Mouse (Mus musculus) embryonic facial prominence, embryonic 14.5 days (tissue): ENCODE data around the gene Slc38a2. TPM values are rescaled to one million over a fixed set of nuclear protein-coding genes. Genes with fewer than 3 reads are reported as not detected.

ENCODE experiments used
- ATAC-seq: fragments of 200-750 bp; cut with Nextera tagmentation; 2 replicates; pipeline ENCODE4 v1.8.0; 2017; ENCODE audit warnings: low read depth, moderate number of reproducible peaks, moderate TSS enrichment
- DNase-seq: peaks from one replicate; pipeline ENCODE4 v3.0.0-alpha.2; 2015; ENCODE audit warnings: low spot score
- H3K27ac ChIP-seq: fragments of 300-500 bp; sonication (generic); replicated peaks from 2 replicates; pipeline ENCODE4 v1.5.1; 2014; ENCODE audit warnings: low read depth, mild to moderate bottlenecking, low read length, moderate library complexity
- H3K27me3 ChIP-seq: fragments of 300-500 bp; sonication (generic); replicated peaks from 2 replicates; pipeline ENCODE4 v1.6.1; 2014; ENCODE audit warnings: low read length; ENCODE audit not compliant: control insufficient read depth, insufficient read depth
- H3K36me3 ChIP-seq: fragments of 300-500 bp; sonication (generic); 2 replicates; pipeline ENCODE4 v1.6.1; 2014; ENCODE audit warnings: low read length, mixed read lengths; ENCODE audit not compliant: control insufficient read depth, insufficient read depth
- H3K4me1 ChIP-seq: fragments of 300-500 bp; sonication (generic); 2 replicates; pipeline ENCODE4 v1.6.1; 2014; ENCODE audit warnings: antibody characterized with exemption, low read length; ENCODE audit not compliant: control insufficient read depth, insufficient read depth
- H3K4me2 ChIP-seq: fragments of 300-500 bp; sonication (generic); 2 replicates; pipeline ENCODE4 v1.6.1; 2014; ENCODE audit warnings: low read depth, mild to moderate bottlenecking, low read length, moderate library complexity, mixed read lengths
- H3K4me3 ChIP-seq: fragments of 300-500 bp; sonication (generic); 2 replicates; pipeline ENCODE4 v1.5.1; 2014; ENCODE audit warnings: low read depth, mild to moderate bottlenecking, low read length
- H3K9ac ChIP-seq: fragments of 300-500 bp; sonication (generic); 2 replicates; pipeline ENCODE4 v1.6.1; 2014; ENCODE audit warnings: low read depth, mild to moderate bottlenecking, low read length, moderate library complexity, mixed read lengths
- H3K9me3 ChIP-seq: fragments of 300-500 bp; sonication (generic); 2 replicates; pipeline ENCODE4 v1.6.1; 2016; ENCODE audit warnings: low read length; ENCODE audit not compliant: control insufficient read depth
- WGBS: fragments of 180-500 bp; shearing (Covaris S2); extraction: QIAGEN DNeasy Blood & Tissue Kit; methylation state at CpG from one replicate; pipeline ENCODE4 v1.1.7; 2014; 5-methylcytosine and 5-hydroxymethylcytosine counted together
- polyA plus RNA-seq: library from polyadenylated mRNA; unstranded; fragments of >200 nt; fragmentation: Nextera tagmentation; extraction: Ambion mirVana; gene quantifications from 2 replicates; pipeline ENCODE4 v1.2.1, GENCODE M21; 2014

Slc38a2 gene
- polyA plus RNA-seq, 1 experiment from 2014 or later = 147 TPM

DNA sequence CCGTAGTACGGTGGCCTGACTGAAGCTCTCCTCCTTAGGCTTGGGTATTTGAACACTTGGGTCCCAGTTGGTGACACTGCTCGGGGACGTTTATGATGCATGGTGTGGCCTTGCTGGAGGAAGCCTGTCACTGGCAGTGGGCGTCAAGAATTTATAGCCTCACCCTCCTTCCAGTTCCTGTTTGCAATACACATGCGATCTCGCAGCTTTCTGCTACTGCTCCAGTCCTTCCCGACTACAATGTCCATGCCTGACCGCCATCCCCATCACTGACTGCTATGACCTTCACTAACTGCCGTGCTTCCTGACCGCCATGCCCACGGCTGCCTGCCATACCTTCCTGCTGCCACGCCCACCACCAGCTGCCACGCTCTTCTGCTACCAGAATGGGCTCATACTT is 44.0 kb downstream of the Slc38a2 start:
- no peak overlapping the region for H3K27ac ChIP-seq
- 89% methylated on average over 14 of the region's 14 CpGs for WGBS

DNA sequence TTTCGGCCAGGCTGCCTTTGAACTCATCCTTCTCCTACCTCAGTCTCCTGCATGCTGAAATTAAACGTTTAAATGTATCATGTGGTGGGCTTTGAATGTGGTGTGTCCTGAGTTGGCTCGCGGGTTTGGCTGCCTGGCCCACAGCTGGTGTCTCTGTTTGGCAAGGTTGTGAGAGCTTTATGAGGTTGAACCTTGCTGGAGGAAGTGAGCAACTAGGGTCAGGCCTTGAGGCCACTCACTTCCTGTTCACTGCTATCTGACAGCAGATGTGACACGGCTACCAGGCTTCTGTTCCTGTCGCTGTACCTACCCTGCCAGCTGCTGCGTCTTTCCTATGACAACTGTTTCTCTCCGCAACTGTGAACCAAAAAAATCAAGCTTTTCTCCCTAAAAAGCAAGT is 44.8 kb downstream of the Slc38a2 start:
- 45% methylated on average over 8 of the region's 8 CpGs for WGBS
- ATAC-seq = no peak
- no peaks in the 10 kb centered on the region for H3K9me3 ChIP-seq

More for the DNA sequence above, 44.0 kb downstream of the Slc38a2 start:
- no peak overlapping the region for H3K9ac ChIP-seq
- DNase-seq = no peak
- no peaks in the 10 kb centered on the region for H3K4me1 ChIP-seq
- no peaks in the 10 kb centered on the region for H3K9me3 ChIP-seq
- no peaks in the 10 kb centered on the region for H3K27me3 ChIP-seq
- H3K4me2 ChIP-seq = no peak overlapping the region
- no peaks in the 10 kb centered on the region for H3K36me3 ChIP-seq
- ATAC-seq = no peak
- H3K4me3 ChIP-seq = no peak overlapping the region

DNA sequence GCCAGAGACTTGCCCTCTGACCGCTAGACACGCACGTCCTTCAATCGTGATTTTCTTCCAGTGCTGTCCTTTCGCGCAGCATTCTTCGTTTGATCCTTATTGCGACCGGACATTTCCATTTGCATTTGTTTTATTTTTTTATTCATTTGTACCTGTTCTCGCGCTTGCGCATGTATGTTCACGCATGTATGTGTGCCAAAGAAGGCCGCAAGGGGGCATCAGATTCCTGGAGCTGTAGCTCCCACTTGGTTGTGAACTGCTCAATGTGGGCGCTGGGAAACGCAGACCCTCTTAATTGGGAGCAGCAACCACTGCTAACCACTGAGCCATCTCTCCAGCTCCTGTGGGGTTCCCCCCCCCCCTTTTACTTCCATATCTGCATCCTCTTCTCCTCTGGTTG is 46.5 kb downstream of the Slc38a2 start:
- no peaks in the 10 kb centered on the region for H3K27me3 ChIP-seq
- 92% methylated on average over 16 of the region's 16 CpGs for WGBS
- no peaks in the 10 kb centered on the region for H3K36me3 ChIP-seq
- DNase-seq (no peak), ATAC-seq (no peak)
- H3K4me2 ChIP-seq = no peak overlapping the region
- no peaks in the 10 kb centered on the region for H3K4me1 ChIP-seq
- H3K27ac ChIP-seq = no peak overlapping the region
- H3K9ac ChIP-seq = no peak overlapping the region
- H3K9me3 ChIP-seq = no peaks in the 10 kb centered on the region
- no peak overlapping the region for H3K4me3 ChIP-seq

More for the DNA sequence above, 44.8 kb downstream of the Slc38a2 start:
- no peak overlapping the region for H3K9ac ChIP-seq
- no peaks in the 10 kb centered on the region for H3K27me3 ChIP-seq
- no peaks in the 10 kb centered on the region for H3K4me1 ChIP-seq
- H3K27ac ChIP-seq = no peak overlapping the region
- no peaks in the 10 kb centered on the region for H3K36me3 ChIP-seq
- no peak overlapping the region for H3K4me2 ChIP-seq
- H3K4me3 ChIP-seq = no peak overlapping the region
- DNase-seq = no peak

DNA sequence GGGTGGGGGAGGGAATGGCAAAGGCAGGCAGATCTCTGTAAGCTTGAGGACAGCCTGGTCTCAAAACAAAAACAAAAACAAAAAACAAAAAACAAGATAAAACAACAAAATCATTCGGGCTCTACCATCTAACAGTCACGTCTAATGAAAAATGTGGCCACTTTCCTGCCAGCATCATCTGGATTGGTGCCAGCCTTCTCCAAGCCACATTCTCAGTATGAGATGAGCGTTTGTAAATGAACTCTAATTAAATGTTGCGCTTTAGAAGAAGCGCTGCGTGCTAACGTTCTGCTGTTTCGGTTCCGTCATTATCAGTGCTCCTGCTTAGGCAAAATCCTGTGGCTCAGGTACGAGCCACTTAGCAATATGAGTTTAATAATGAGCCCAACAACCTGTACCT is 47.0 kb downstream of the Slc38a2 start:
- DNase-seq (no peak), ATAC-seq (no peak)
- Histone ChIP-seq H3K36me3 (no peaks in the 10 kb centered on the region), H3K4me1 (no peaks in the 10 kb centered on the region), H3K27me3 (no peaks in the 10 kb centered on the region), H3K9ac (no peak overlapping the region), H3K9me3 (no peaks in the 10 kb centered on the region), H3K4me3 (no peak overlapping the region), H3K4me2 (no peak overlapping the region), H3K27ac (no peak overlapping the region)
- WGBS = 82% methylated on average over 10 of the region's 10 CpGs

DNA sequence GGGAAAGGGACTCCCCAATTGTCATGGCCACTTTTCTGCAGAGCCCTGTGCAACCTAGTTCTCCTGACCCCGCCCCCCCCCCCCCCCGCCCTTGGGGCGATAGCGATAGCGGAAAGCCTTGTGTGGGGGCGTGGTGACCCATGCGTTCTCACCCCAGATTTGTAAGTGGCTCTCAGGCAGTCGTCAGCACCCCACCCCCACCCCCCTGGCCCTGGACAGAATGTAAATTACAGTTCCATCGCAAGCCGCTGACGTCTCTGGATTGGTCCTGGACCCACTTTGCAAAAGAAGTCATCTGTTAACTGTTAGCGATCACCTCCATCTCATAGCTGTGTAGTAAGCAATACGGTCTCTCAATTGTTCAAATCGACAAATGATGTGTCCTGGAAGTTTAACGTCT is 52.2 kb downstream of the Slc38a2 start:
- DNase-seq = no peak
- ATAC-seq = no peak
- Histone ChIP-seq H3K36me3 (no peaks in the 10 kb centered on the region), H3K4me1 (no peaks in the 10 kb centered on the region), H3K4me2 (peak overlapping the region; percentile 47), H3K9me3 (no peaks in the 10 kb centered on the region), H3K9ac (peak overlapping the region; percentile 35; the same call in 1 of the 2 replicates), H3K27ac (no peak overlapping the region), H3K27me3 (no peaks in the 10 kb centered on the region), H3K4me3 (no peak overlapping the region)
- WGBS = 31% methylated on average over 11 of the region's 15 CpGs

DNA sequence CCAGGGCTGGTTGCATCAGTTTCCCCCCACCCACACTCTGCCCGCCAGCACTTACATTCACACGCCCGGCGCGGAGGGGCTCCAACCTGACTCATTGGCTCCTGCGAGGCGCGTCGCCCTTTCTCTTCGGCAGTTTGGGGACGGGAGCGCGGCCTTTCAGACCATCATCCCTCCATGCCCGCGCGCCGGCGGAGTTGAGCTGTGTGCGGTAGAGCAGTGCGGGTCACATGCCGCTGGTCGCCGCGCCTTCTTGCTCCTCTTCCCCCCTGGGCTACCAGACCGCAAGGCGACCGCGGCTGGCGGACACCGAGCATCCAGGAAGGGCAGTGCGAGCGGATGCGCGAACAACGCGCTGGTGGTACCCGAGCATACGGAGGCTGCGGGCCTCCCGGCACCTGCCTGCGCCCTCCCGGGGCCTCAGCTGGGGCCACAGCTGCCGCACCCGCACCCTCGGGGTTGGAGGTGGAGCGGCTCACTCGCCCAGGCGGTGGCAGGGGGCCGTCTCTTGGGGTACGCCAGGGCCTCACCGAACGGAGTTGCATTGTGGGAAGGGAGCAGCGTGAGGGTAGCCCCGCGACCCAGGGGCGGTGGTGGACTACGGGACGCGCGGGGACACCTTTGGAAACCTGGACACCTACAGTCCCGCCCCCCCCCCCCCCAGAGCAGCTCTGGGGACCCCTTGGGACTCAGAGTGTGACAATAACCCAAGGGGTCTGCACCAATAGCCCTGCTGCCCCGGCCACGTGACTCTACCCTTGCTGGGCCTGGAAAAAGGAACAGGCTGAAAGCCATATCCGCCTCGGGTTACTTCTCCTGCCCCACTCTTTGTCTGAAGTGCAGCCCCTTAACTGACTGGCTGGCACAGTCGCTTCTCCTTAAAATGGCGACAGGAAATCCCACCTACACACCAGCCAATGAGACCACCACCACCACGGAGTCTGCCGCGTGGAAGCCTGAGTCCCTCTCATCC is 56.8 kb downstream of the Slc38a2 start, which contains the start of gene Slc38a1:
TSS of gene Slc38a1 (minus strand) at position 478 of the 970 bp plus-strand sequence.
- H3K27ac ChIP-seq = peak within 1 kb of the TSS; percentile 94
- peak; percentile 76 for ATAC-seq
- H3K4me1 ChIP-seq = peaks cover 19% of the 10 kb centered on the region
- H3K4me2 ChIP-seq = peak within 1 kb of the TSS; percentile 94
- peak within 1 kb of the TSS; percentile 90 for H3K9ac ChIP-seq
- H3K27me3 ChIP-seq = no peaks in the 10 kb centered on the region
- peak; percentile 92 for DNase-seq
- no peaks in the 10 kb centered on the region for H3K9me3 ChIP-seq
- H3K4me3 ChIP-seq = peak within 1 kb of the TSS; percentile 79
- WGBS = under 1% methylated on average over 39 of the region's 70 CpGs
- H3K36me3 ChIP-seq = no peaks in the 10 kb centered on the region

DNA sequence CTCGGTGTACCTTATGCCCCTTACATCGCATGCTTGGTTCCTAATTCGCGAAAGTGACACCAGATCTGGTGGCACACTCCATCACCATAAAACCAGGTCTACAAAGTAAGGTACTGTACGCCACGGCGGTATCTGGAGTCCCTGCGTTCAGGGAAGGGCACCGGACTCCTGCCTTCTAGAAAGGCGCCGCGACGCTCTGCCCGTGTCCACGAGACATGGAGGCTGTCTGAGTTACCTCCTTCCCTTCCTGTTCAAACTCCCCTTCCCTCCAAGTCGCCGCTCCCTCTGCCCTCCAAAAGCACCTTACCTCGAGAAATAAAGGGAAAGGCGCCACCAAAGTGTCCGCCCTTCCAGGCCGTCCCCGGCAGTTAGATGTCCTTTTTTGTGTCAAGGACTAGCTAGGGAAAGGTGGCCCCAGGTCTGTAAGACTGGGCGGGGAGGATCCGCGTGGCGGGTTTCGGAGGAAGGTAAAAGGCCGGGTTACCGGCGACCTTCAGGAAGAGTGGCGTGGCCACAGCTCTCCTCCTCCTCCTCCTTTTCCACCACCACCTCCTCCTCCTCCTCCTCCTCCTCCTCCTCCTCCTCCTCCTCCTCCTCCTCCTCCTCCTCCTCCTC is 57.6 kb downstream of the Slc38a2 start:
- peak overlapping the region; percentile 79 for H3K4me3 ChIP-seq
- H3K4me2 ChIP-seq = peak overlapping the region; percentile 94
- DNase-seq = peak; percentile 36
- peak overlapping the region; percentile 90 for H3K9ac ChIP-seq
- no peaks in the 10 kb centered on the region for H3K27me3 ChIP-seq
- H3K27ac ChIP-seq = peak overlapping the region; percentile 94
- under 1% methylated on average over 30 of the region's 31 CpGs for WGBS
- H3K9me3 ChIP-seq = no peaks in the 10 kb centered on the region
- no peak for ATAC-seq
- H3K4me1 ChIP-seq = peaks cover 19% of the 10 kb centered on the region
- H3K36me3 ChIP-seq = no peaks in the 10 kb centered on the region

DNA sequence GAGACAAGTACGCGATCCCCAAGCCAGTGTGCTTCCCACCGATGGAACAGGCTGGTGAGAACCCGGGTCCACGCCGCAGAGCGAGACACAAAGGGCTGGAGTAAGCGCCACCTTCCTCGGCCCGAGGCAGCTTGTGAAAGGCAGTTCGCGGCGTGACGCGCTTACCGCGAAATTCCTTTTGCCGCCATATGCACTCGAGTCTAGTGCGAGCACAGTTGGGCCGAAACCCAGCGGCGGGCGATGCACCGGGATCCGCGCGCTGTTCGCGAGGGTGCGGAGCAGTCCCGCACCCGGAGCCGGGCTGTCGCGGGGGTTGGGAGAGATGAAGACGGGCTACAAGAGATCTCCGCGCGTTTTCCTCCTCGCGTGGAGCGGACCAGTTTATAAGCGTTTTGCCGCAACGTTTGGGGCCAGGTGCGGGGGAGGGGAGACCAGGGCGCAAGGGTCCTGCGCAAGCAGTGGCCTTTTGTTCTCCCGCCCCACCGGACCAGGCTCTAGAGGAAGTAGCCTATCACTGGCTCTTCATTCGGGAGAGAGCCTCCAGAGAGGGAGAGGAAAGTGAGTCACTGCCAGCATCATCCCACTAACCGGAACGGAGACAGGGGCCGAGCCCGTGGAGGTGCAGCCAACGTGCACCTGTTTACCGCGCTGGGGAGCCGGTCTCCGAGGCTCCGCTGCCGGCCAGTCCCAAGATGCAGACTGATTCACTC is 58.3 kb downstream of the Slc38a2 start:
- peak; percentile 64 for ATAC-seq
- Histone ChIP-seq H3K9me3 (no peaks in the 10 kb centered on the region), H3K27ac (peak overlapping the region; percentile 94), H3K4me2 (peak overlapping the region; percentile 94), H3K36me3 (0 out of 2 replicates have a peak, but pooled peaks cover 4% of the 10 kb centered on the region), H3K4me3 (peak overlapping the region; percentile 79), H3K27me3 (no peaks in the 10 kb centered on the region), H3K4me1 (peaks cover 19% of the 10 kb centered on the region), H3K9ac (peak overlapping the region; percentile 90)
- peak; percentile 82 for DNase-seq
- under 1% methylated on average over 47 of the region's 63 CpGs for WGBS
